Mouse (Mus musculus): ENCODE results near the gene Prss30.
A peak's percentile ranks its signal among the peaks of the same experiment; 100 is the strongest.

The Prss30 gene

GRCm38 (mm10) chr17:23980297-23980909, at the start of gene Prss30:
TSS of gene Prss30 (minus strand) at chr17:23980566.
- no peak for DNase-seq (ENCODE audit: low spot score)

- no peak for DNase-seq (ENCODE audit: low spot score)
These were observed 49.1 kb upstream of the Prss30 start for GRCm38 (mm10) chr17:24029477-24029876.

DNA sequence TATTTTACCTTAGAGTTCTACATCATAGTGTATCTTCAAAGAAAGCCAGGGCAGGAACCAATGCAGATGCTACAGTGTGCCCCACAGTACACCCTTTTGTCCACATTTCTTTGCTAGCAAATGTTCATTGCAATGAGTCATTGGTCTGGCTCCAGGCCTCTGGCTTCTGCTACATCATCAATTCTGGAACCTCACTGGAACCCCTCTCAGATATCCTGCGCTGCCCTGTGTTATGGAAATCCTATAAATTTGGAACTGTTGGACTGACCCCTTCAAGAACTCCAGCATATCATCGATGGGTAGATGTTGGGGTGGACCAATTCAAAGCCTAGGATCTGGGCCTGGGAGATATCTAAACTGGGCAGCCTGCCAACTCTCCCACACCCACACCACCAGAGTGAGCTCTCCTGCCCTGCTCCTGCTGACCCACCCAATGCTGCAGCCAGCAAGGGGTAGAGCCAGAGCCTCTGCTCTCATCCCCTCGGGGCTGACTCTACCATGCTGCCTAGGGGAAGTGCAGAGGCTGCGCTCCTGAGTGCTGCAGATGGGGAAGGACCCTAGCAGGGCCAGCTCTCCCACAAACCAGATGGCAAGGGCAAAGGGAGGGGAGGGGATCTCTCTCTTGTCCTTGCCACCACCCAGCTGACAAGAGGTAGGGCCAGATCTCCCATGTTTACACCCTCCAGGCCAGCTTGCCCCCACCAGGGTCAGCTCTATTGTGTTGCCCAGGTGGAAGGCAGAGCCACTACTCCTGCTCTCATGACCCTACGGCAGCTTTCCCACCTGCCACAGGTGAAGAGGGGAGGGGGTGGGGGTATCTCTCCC, 41.2 kb upstream of the Prss30 start:
- no peak for DNase-seq (ENCODE audit: low spot score)

DNA sequence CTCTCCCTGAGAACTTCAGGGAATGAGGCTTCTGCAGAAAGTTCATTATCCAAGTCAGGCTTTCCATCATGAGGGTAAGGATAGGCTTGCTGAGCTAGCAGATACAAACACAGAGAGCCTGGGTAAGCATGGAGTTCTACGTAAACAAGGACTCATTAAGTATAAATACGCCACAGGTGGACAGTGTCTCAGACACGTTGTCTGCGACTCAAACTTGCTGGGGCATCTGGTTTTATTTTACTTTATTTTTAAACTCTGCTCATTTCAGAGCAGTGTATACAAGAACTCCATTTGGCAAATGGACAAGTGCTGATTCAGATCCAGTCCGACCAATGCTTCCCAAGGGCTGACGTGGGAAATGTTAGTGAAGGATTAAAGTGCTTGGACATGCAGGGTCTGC, 40.3 kb upstream of the Prss30 start:
- DNase-seq (ENCODE audit: low spot score), result no peak

DNA sequence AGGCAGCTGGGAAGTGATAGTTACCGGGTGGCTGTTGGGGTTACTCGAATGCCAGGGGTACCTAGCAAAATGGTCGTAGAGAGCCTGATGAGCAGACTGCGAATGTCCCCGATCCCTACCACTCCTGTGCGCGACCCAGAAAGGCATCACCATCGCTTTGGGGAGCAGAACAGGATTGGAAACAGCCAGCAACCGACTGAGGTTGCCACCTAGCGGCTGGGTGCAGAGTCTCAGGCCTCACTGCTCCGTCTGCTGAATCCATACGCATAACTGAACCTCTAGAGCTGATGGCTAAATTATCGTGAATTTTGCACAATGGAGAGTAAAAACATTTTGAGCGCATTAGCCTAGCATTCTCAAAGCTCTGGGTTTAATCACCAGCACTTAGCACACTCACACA, 35.4 kb upstream of the Prss30 start:
- DNase-seq (ENCODE audit: low spot score), result no peak

- no peak for DNase-seq (ENCODE audit: low spot score)
These were observed 34.1 kb upstream of the Prss30 start for GRCm38 (mm10) chr17:24014433-24014965.

DNA sequence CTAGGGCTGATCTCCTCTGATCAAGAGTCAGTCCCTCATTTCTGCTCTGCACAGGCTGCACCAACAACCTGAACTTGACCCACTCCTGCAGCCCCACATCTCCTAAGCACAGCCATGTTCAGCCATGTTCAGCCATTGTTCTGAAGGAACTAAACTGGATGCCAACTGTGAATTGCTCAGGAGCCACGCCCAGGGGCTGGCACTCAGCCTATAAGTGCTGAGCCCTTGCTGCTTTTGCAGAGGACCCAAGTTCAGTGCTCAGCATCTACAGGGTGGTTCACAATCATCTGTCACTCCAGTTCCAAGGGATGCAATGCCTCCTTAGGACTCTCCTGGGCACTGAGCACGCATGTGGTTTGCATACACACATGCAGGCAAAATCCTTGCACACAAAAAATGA, 32.6 kb upstream of the Prss30 start:
- DNase-seq (ENCODE audit: low spot score), result no peak

DNA sequence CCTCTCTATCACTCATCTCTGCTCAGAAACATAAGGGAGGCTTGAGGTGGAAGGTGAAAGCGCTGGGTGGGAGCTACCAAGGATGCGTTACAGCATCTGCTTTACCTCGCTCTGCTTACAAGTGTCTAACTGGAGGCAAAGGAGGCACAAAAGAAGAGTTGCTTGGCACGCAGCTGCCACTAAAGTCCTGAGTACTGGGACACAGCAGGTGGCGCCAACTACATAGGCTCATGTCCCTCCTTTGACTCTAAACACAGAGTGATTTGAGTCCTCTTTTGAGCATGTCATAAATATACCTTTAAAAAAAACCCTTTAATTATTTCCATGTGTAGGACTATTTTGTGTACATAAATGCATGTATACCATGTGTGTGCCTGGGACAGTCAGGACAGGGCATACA, 29.3 kb upstream of the Prss30 start:
- DNase-seq (ENCODE audit: low spot score), result no peak

DNA sequence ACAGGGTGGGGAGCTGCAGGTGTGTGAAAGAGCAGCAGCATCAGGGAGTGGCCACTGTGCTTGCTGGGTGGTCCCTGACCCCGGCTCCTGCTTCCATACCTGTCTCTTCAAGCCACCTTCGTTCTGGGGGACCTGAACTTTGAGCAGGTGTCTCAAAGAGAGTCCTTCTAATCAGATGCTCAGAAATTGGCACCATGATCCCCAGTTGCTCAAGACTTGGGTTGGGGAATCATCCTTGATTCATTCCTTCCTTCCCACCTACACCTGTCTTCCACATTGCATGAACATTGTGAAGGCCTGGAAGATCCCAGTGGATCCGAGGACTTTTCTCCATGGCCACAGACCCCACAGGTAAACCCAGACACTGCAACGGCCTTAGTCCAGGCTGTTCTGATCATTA, 27.7 kb upstream of the Prss30 start:
- no peak for DNase-seq (ENCODE audit: low spot score)

GRCm38 (mm10) chr17:24007391-24007790, 27.0 kb upstream of the Prss30 start:
- no peak for DNase-seq (ENCODE audit: low spot score)

DNA sequence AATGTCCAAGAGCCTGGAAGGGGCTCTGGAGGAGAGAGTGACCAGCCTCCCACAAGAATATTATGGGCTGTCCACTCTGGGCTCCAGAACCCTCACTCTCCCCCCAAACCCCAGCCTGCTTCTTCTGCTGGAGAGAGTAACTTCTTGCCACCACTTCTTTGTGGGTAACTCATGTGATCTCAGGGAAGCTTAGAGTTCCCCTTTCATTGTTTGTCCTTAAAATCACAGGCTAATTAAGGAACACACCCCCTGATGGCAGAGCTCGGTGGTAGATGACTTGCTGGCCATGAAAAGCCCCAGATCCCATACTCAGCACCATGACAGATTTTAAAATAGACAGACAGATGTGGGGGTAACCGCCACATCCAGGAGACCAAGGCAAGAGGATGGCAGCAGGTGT, 26.6 kb upstream of the Prss30 start:
- no peak for DNase-seq (ENCODE audit: low spot score)

DNA sequence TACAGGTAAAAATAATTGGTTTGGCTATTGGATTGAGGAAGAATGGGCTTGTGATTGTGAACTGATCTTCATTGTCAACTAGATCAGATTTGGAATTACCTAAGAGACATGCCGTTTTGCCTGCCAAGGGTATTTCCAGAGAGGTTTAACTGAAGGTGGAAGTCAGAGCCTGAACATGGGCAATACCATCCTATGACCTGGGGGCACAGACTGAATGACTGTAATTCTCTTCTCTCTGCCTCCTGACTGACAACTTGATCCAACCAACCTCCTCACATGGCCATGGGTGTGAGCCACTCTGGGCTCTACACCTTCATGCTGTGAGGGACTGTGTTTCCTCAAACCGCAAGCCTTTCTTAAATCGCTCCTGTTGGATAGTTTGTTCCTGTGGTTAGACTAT, 24.7 kb upstream of the Prss30 start:
- no peak for DNase-seq (ENCODE audit: low spot score)

- DNase-seq (ENCODE audit: low spot score), result no peak
These were observed 23.8 kb upstream of the Prss30 start for GRCm38 (mm10) chr17:24004071-24004665.

DNA sequence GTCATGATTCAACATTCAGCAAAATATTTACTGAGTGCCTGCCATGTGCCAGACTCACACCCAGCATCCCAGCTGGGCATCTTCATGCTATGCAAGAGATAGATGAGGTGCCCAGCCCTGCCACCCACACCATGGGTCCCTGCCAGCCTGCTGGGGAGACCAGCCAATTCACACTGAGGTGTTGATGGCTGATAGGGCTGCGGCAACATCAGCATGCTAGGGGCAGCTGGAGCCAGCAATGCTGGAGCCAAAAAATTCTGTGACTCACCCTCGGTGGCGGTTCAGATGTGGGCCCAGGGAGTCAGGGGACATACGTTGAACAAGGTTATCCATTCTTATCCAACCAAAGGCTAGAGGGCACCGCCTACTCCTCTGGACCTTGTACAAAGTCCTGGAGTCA, 20.0 kb upstream of the Prss30 start:
- DNase-seq (ENCODE audit: low spot score), result no peak

- no peak for DNase-seq (ENCODE audit: low spot score)
These were observed 18.0 kb upstream of the Prss30 start for GRCm38 (mm10) chr17:23998383-23998782.

GRCm38 (mm10) chr17:23997901-23998300, 17.5 kb upstream of the Prss30 start, which contains the start of gene Prss22:
TSS of gene Prss22 (minus strand) at chr17:23998100.
- peak; percentile 24 for DNase-seq (ENCODE audit: low spot score)

GRCm38 (mm10) chr17:23995421-23995820, 15.1 kb upstream of the Prss30 start:
- DNase-seq (ENCODE audit: low spot score), result no peak

GRCm38 (mm10) chr17:23994667-23995066, 14.3 kb upstream of the Prss30 start:
- no peak for DNase-seq (ENCODE audit: low spot score)

GRCm38 (mm10) chr17:23993559-23994428, 13.4 kb upstream of the Prss30 start:
- peak; percentile 79 for DNase-seq (ENCODE audit: low spot score)

DNA sequence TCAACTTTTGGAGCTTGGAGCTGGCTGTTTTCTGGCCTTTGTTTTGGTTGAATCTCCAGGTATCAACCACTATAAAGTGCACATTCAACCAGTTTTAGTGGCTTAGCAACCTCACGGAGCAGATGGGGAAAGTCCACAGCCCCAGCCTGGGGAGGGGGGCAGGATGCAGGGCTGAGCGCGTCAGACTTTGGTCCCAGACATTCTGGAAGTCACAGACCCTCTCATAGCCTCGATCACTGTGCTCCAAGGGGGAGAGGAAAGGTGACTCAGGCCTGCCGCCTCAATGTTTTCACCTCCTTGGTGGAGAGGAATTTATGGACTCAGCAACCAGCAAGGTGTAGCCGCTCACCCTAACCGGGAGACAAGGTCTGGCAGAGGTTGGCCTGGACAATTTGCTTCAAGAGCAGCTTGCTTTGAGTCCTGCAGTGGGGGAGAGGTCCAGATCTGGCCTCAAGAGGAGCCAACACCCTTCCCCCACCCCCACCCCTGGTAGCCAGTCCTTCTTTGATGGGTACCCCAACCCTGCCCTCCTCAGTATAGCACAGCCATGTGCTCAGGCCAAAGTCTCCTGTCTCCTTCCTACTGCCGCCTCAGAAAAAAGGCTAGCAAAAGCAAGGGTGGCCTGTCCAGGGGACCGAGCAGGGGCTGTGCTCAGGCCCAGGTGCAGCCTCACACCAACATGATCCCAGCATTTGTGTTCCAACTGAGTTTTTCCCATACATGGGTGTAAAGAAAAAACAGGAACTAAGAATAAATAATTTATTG, 12.6 kb upstream of the Prss30 start:
- DNase-seq (ENCODE audit: low spot score), result no peak

DNA sequence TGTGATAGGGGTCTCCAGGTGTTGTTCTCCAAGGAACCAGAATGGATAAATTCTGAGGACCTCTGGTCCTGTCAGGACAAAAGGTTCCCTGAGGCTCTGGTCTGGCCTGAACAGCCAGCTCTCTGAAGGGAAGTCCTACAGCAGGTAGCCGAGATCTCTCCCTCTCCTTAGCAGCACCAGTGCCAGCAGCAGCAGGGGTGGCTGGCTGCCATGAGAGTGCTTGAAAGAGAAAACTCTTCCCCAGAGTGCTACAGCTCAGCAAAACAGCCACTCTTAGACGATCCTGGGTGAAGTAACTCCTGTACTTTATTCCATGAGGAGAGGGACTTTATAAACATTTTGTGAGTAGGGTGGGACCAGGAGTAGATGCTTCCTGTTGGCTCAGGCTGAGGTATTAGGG, 9.4 kb upstream of the Prss30 start:
- no peak for DNase-seq (ENCODE audit: low spot score)

Data from urinary bladder, postnatal 10 days (tissue).